Mouse (Mus musculus) kidney, postnatal 36 days (tissue): ENCODE results near the gene AL607142.1.

Source experiments
- DNase-seq, 2 experiments: peaks; one replicate each; pipeline ENCODE4 v3.0.0; 2021 to 2022; ENCODE audit warnings: mixed read lengths in 2 of 2

The AL607142.1 gene

DNA sequence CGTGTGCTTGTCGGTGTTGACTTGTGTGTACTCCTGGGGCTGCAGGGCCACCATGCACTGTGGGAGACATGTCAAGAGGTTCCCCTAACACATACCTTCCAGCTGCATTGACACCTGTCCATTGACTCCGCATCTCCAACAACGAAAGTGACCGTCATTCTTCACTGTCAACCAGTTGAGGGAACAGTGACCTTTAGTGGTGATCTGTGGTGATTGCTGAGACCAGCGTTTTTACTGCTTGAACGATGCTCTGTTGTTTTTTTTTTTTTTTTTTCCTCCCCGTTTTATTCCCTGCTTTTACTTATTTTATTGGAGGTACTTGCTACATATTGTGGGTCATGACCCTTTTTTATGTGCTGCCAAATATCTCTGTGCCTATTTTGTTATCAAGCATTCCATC lies 7.3 kb upstream of the AL607142.1 start:
- DNase-seq, result no peak

- DNase-seq, result no peak
These were observed 6.6 kb upstream of the AL607142.1 start for GRCm38 (mm10) chr4:120058157-120058556.

DNA sequence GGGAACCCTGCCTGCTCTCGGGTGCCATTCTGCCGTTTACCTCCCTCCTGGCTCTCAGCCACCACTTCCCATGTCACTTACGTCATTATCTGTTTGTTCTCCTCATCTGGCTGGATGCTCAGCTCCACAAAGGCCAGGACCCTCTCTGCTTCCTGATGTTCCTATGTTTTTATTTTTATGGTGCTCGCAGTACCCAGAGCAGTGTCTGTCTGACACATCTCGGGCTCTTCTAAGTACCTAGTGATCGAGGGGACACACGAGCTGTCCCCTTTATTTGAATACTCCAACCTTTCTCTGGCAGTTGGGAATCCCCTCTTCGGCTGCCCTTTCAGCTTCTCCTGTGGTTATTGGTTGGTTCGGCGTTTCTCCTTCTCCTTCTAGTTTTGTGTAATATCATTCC lies 6.0 kb upstream of the AL607142.1 start:
- DNase-seq, result no peak

- no peak for DNase-seq
These were observed 3.1 kb upstream of the AL607142.1 start for GRCm38 (mm10) chr4:120061727-120062126.

GRCm38 (mm10) chr4:120062198-120062597 lies 2.6 kb upstream of the AL607142.1 start:
- DNase-seq, result no peak

DNA sequence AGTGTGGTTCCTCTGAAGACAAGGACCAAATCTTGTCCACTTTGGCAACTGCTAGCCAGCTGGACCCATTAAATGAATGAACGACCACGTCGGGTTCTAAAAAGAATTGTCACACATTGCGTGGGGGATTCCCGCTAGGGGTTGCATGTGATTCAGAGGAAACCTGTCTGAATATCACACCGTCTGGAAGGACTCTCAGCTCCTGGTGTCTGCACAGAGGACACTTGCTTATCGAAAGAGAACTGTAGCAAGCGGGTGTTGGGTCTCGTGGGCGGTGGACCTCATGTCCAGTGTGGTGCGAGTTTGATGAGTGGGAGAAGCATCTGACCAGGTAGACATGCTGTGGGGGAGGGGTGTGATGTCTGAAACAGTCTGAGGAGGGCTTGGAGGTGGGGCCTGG lies 2.0 kb upstream of the AL607142.1 start:
- no peak for DNase-seq

GRCm38 (mm10) chr4:120063353-120064124 lies 1.3 kb upstream of the AL607142.1 start:
- DNase-seq, result no peak

DNA sequence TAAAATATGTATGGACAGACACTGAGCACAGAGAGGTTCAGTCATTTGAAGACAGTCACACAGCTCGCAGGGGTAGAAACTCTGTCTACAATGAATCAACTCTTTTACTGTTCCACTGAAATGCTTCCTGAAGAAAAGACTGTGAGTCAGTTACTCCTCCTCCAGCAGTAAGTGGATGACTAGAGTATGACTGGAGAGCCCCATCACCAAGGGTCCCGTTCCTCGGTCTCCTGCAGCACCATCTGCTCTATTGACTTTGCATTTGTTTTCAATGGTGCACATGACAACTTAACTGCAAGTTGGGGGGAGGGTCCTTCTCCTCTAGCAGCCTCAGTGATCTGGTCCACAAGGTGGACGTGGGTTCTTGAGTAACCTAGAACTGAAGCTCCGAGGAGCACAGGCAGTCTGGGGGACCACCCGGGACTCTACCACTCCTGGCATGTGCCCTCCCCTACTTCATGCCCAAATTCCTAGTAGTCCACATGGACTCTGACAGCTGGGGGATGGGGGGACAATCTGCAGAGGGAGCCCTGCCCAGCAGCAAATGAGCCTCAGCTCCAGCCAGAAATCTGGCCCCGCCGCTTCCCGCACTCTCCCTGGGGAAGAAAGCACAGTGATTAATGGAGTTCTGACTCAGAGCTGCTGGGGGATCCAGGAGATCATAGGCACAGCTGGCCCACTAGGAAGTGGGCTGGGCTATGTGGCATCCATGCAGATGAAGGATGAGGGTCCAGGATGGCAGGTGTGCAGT lies 2.2 kb downstream of the AL607142.1 start:
- peak in 1 of 2 experiments; percentile 8 for DNase-seq

DNA sequence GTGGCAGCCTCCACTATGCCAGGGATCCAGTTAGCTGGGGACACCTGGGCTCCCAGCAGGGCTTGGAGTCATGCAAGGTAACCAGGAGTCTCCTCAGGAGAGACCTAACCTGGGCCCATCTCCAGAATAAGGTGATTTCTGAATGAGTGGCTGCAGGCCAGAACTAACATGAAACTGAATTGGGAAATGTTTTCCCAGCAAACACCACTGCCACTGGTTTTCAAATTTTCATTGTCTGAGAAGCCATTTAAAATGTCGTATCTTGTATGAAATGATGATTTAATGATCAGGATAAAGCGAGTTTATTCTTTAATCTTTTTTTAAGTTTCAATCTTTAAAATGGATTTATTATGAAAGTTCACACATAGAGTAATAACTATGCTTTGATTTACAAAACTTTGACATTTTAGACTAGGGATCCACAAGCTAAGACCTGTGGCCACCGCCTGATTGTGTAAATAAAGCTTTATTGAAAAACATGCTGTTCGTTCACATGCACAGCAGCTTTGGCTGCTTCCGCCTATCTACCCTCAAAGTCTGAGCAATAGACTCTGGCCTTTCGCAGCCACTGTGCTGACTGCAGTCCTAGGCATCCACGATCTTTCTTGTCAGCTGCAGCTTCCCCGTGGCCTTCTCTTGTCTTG lies 2.9 kb downstream of the AL607142.1 start:
- no peak for DNase-seq

- DNase-seq, result no peak
These were observed 4.2 kb downstream of the AL607142.1 start for GRCm38 (mm10) chr4:120068883-120069581.

- DNase-seq, result no peak
These were observed 4.8 kb downstream of the AL607142.1 start for GRCm38 (mm10) chr4:120069582-120069980.

DNA sequence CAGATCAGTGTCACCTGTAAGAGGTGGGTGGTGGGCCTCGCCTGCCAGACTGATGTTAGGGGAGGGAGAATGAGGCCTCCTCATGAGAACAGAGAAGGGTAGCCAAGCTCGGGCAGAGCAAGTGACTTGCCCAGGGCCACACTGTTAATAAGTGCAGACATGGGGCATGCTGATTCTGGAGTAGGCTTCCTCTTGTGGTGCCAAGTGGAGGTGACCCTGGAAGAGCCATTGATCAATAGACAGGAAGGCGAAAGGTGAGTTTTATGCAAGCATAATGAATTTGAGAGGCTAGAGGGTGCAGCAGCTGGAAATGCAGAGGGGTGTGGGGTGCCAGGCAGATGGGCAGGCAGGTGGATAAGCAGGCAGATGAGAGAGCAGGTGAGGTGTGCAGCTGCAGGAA lies 6.6 kb downstream of the AL607142.1 start:
- no peak for DNase-seq

GRCm38 (mm10) chr4:120071842-120072507 lies 7.2 kb downstream of the AL607142.1 start:
- no peak for DNase-seq

DNA sequence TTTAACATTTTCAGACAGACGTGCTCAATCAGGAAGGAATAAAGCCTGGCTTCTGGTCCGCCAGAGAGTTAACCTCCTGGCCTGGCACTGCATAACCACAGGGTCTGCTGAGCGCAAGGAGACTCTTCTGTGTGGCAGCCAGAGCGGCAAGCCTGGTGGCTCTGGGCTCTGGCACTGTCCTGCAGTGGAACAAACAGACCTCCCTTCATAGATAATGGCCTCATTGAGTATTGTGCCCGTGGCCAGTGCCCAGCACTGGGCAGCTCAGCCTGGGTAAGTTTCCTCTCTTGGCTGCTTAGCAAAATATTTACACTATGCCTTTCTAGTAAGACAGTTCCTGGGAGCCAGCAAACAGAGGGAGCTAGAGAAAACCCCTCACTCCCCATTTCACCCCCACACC lies 9.3 kb downstream of the AL607142.1 start:
- no peak for DNase-seq

GRCm38 (mm10) chr4:120077322-120077721 lies 12.5 kb downstream of the AL607142.1 start:
- DNase-seq, result no peak

DNA sequence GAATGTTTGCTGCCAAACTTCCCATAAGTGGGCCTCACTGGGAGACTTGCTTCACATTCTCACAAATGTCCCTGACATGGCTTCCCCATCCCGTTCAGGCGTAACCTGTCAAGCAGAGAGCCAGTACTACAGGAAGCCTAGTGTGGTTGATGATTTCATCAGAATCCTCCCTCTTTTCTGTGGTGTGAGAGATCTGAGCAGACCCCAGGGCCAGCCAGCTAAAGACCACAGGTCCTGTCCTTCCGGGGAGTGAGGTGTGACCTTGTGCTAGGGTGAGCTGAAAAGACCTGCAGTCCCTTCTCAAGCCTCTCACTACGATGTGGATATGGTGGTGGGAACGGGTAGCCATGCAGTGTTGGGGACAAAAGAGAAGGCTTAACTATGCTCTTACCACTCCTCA lies 17.7 kb downstream of the AL607142.1 start:
- no peak for DNase-seq

DNA sequence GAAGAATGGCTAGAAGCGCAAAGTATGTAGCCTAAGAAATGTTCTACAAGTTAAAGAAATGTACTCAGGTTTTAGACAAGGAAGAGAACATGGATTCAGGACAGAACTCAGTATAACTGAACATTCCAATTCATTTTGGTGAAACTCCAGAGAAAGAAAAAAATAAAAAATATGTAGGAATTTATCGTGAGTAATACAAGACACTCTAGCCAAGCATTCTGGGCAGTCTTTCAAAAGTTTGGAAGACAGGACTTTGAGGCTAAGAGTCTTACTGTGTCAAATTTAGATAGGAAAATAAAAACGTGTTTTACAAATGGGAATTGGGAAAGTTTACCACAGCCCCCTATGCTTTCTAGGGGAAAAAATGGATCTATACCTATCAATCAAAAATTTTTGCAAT lies 18.9 kb downstream of the AL607142.1 start:
- no peak for DNase-seq

- no peak for DNase-seq
These were observed 24.7 kb downstream of the AL607142.1 start for GRCm38 (mm10) chr4:120089536-120089935.

DNA sequence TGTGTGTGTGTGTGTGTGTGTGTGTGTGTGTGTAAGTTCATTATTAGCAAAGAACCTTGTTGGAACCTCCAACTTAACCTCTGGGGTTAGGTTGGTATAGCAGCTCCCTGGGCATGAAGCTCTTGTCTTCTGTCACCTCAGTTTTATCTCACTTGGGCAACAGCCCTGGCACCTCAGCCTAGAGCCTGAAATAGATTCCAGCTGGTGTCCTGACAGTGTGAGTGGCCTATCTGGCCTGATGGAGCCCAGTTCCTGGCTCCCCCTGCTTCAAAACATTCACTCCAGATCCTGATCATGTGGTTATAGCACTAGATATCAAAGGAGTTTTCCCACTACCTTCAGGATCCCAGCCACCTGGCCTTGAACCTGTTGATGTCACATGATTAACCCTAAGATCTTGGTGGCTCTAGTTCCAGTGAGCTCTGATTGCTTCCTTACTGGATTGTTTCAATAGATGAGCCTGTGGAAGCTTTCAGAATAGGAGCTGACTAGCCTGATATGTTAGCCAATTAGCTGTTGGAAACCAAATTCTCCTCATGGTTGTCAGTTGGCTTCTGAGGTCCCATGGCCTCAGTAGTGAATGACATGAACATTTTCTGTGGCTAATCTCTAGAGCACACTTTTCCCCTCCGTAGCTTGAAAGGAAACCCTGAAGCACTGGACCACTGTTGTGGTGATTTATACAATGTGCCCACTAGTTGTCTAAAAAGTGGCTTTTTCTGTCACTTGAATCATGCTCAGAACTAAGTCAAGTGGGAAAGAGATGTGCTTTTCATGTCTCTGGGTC lies 27.4 kb downstream of the AL607142.1 start:
- DNase-seq, result no peak

GRCm38 (mm10) chr4:120096935-120097334 lies 32.1 kb downstream of the AL607142.1 start:
- DNase-seq, result no peak

GRCm38 (mm10) chr4:120101186-120101585 lies 36.4 kb downstream of the AL607142.1 start:
- DNase-seq, result no peak

- peak; percentile 25 to 85 for DNase-seq
These were observed 39.8 kb downstream of the AL607142.1 start for GRCm38 (mm10) chr4:120104599-120104998.
